Mouse (Mus musculus) neural tube, embryonic 14.5 days (tissue): ENCODE measurements around the gene Dtnb. TPM values are rescaled to one million over a fixed set of nuclear protein-coding genes. Genes with fewer than 3 reads are reported as not detected.

Source experiments
- ATAC-seq: fragments of 200-750 bp; cut with Nextera tagmentation; 2 replicates; pipeline ENCODE4 v1.8.0; 2017; ENCODE audit warnings: low read depth, mild to moderate bottlenecking, moderate TSS enrichment, moderate library complexity
- H3K27ac ChIP-seq: fragments of 300-500 bp; sonication (generic); 2 replicates; pipeline ENCODE4 v1.5.1; 2014; ENCODE audit warnings: low read depth, mild to moderate bottlenecking, control low read depth, low read length, moderate library complexity, mixed read lengths
- H3K27me3 ChIP-seq: fragments of 300-500 bp; sonication (generic); 2 replicates; pipeline ENCODE4 v1.6.1; 2014; ENCODE audit warnings: low read length; ENCODE audit not compliant: control insufficient read depth, insufficient read depth
- H3K36me3 ChIP-seq: fragments of 300-500 bp; sonication (generic); 2 replicates; pipeline ENCODE4 v1.6.1; 2014; ENCODE audit warnings: low read length, mixed read lengths; ENCODE audit not compliant: control insufficient read depth, insufficient read depth
- H3K4me1 ChIP-seq: fragments of 300-500 bp; sonication (generic); 2 replicates; pipeline ENCODE4 v1.6.1; 2014; ENCODE audit warnings: low read length; ENCODE audit not compliant: control insufficient read depth, insufficient read depth
- H3K4me2 ChIP-seq: fragments of 300-500 bp; sonication (generic); 2 replicates; pipeline ENCODE4 v1.6.1; 2014; ENCODE audit warnings: mild to moderate bottlenecking, low read depth, low read length, control low read depth
- H3K4me3 ChIP-seq: fragments of 300-500 bp; sonication (generic); 2 replicates; pipeline ENCODE4 v1.5.1; 2014; ENCODE audit warnings: low read depth, low read length, control low read depth, mixed read lengths
- H3K9ac ChIP-seq: fragments of 300-500 bp; sonication (generic); replicated peaks from 2 replicates; pipeline ENCODE4 v1.6.1; 2014; ENCODE audit warnings: low read depth, mild to moderate bottlenecking, control low read depth, low read length, mixed read lengths
- H3K9me3 ChIP-seq: fragments of 300-500 bp; sonication (generic); 2 replicates; pipeline ENCODE4 v1.6.1; 2016; ENCODE audit warnings: low read length; ENCODE audit not compliant: control insufficient read depth
- WGBS: fragments of 180-500 bp; shearing (Covaris S2); extraction: QIAGEN DNeasy Blood & Tissue Kit; methylation state at CpG from one replicate; pipeline ENCODE4 v1.1.7; 2014; 5-methylcytosine and 5-hydroxymethylcytosine counted together
- polyA plus RNA-seq: library from polyadenylated mRNA; unstranded; fragments of >200 nt; fragmentation: Nextera tagmentation; extraction: Ambion mirVana; gene quantifications from 2 replicates; pipeline ENCODE4 v1.2.1, GENCODE M21; 2014

The Dtnb gene
- polyA plus RNA-seq, 1 experiment from 2014 or later = 72.6 TPM

GRCm38 (mm10) chr12:3778286-3778685 lies 206.1 kb downstream of the Dtnb start:
- no peak overlapping the region for H3K4me3 ChIP-seq
- ATAC-seq = no peak
- 76% methylated on average over 6 of the region's 6 CpGs for WGBS
- no peak overlapping the region for H3K27ac ChIP-seq
- H3K4me1 ChIP-seq = peaks cover 16% of the 10 kb centered on the region
- no peak overlapping the region for H3K4me2 ChIP-seq
- H3K27me3 ChIP-seq = no peaks in the 10 kb centered on the region
- H3K9me3 ChIP-seq = no peaks in the 10 kb centered on the region
- no peak overlapping the region for H3K9ac ChIP-seq
- 0 out of 2 replicates have a peak, but pooled peaks cover 6% of the 10 kb centered on the region for H3K36me3 ChIP-seq

GRCm38 (mm10) chr12:3779639-3780038 lies 207.5 kb downstream of the Dtnb start:
- Histone ChIP-seq H3K9ac (no peak overlapping the region), H3K4me1 (peaks cover 18% of the 10 kb centered on the region), H3K27ac (no peak overlapping the region), H3K27me3 (no peaks in the 10 kb centered on the region), H3K4me3 (no peak overlapping the region), H3K9me3 (no peaks in the 10 kb centered on the region), H3K36me3 (0 out of 2 replicates have a peak, but pooled peaks cover under 1% of the 10 kb centered on the region), H3K4me2 (no peak overlapping the region)
- ATAC-seq = no peak
- 94% methylated on average over 2 of the region's 2 CpGs for WGBS

GRCm38 (mm10) chr12:3780405-3780891 lies 208.3 kb downstream of the Dtnb start:
- Histone ChIP-seq H3K27ac (peak overlapping the region; percentile 49; the same call in 1 of the 2 replicates), H3K9me3 (no peaks in the 10 kb centered on the region), H3K27me3 (no peaks in the 10 kb centered on the region), H3K9ac (no peak overlapping the region), H3K4me3 (no peak overlapping the region), H3K4me1 (peaks cover 18% of the 10 kb centered on the region), H3K36me3 (no peaks in the 10 kb centered on the region), H3K4me2 (no peak overlapping the region)
- 13% methylated on average over 8 of the region's 8 CpGs for WGBS
- peak; percentile 47; the same call in 1 of the 2 replicates for ATAC-seq

- Histone ChIP-seq H3K27ac (peak overlapping the region; percentile 24), H3K4me1 (peaks cover 18% of the 10 kb centered on the region), H3K36me3 (no peaks in the 10 kb centered on the region), H3K9me3 (no peaks in the 10 kb centered on the region), H3K4me2 (no peak overlapping the region), H3K9ac (no peak overlapping the region), H3K27me3 (no peaks in the 10 kb centered on the region), H3K4me3 (no peak overlapping the region)
- WGBS = 28% methylated on average over 7 of the region's 7 CpGs
- peak; percentile 50; the same call in 1 of the 2 replicates for ATAC-seq
Measured at GRCm38 (mm10) chr12:3780931-3781471, 208.8 kb downstream of the Dtnb start.

- peak overlapping the region; percentile 24 for H3K27ac ChIP-seq
- peak; percentile 64 for ATAC-seq
- H3K27me3 ChIP-seq = no peaks in the 10 kb centered on the region
- no peak overlapping the region for H3K9ac ChIP-seq
- no peak overlapping the region for H3K4me3 ChIP-seq
- H3K36me3 ChIP-seq = no peaks in the 10 kb centered on the region
- WGBS = 12% methylated on average over 8 of the region's 8 CpGs
- H3K4me2 ChIP-seq = no peak overlapping the region
- H3K9me3 ChIP-seq = no peaks in the 10 kb centered on the region
- H3K4me1 ChIP-seq = peaks cover 18% of the 10 kb centered on the region
Measured at GRCm38 (mm10) chr12:3781482-3781881, 209.3 kb downstream of the Dtnb start.

GRCm38 (mm10) chr12:3783196-3783825 lies 211.1 kb downstream of the Dtnb start:
- Histone ChIP-seq H3K4me2 (no peak overlapping the region), H3K36me3 (no peaks in the 10 kb centered on the region), H3K9me3 (no peaks in the 10 kb centered on the region), H3K4me1 (peaks cover 18% of the 10 kb centered on the region), H3K27ac (peak overlapping the region; percentile 18; the same call in 1 of the 2 replicates), H3K4me3 (no peak overlapping the region), H3K9ac (no peak overlapping the region), H3K27me3 (no peaks in the 10 kb centered on the region)
- ATAC-seq = peak; percentile 44; the same call in 1 of the 2 replicates
- WGBS = 49% methylated on average over 3 of the region's 3 CpGs

- no peak for ATAC-seq
- H3K36me3 ChIP-seq = no peaks in the 10 kb centered on the region
- H3K9ac ChIP-seq = no peak overlapping the region
- H3K4me3 ChIP-seq = no peak overlapping the region
- 67% methylated on average over 2 of the region's 2 CpGs for WGBS
- no peak overlapping the region for H3K27ac ChIP-seq
- peaks cover 18% of the 10 kb centered on the region for H3K4me1 ChIP-seq
- H3K9me3 ChIP-seq = no peaks in the 10 kb centered on the region
- no peaks in the 10 kb centered on the region for H3K27me3 ChIP-seq
- no peak overlapping the region for H3K4me2 ChIP-seq
Measured at GRCm38 (mm10) chr12:3784258-3784657, 212.1 kb downstream of the Dtnb start.

- Histone ChIP-seq H3K27me3 (no peaks in the 10 kb centered on the region), H3K4me1 (peaks cover 18% of the 10 kb centered on the region), H3K9ac (no peak overlapping the region), H3K9me3 (no peaks in the 10 kb centered on the region), H3K27ac (no peak overlapping the region), H3K4me3 (no peak overlapping the region), H3K36me3 (no peaks in the 10 kb centered on the region), H3K4me2 (no peak overlapping the region)
- ATAC-seq = no peak
- WGBS = 84% methylated on average over 4 of the region's 4 CpGs
Measured at GRCm38 (mm10) chr12:3784729-3785128, 212.5 kb downstream of the Dtnb start.

GRCm38 (mm10) chr12:3787041-3787440 lies 214.9 kb downstream of the Dtnb start:
- Histone ChIP-seq H3K27ac (no peak overlapping the region), H3K4me2 (no peak overlapping the region), H3K9ac (no peak overlapping the region), H3K36me3 (no peaks in the 10 kb centered on the region), H3K4me1 (peaks cover 8% of the 10 kb centered on the region), H3K27me3 (no peaks in the 10 kb centered on the region), H3K4me3 (no peak overlapping the region), H3K9me3 (no peaks in the 10 kb centered on the region)
- ATAC-seq = no peak
- 55% methylated on average over 3 of the region's 3 CpGs for WGBS
